Mouse (Mus musculus): ENCODE measurements around the gene Nip7. TPM values are rescaled to one million over a fixed set of nuclear protein-coding genes. Genes with fewer than 3 reads are reported as not detected.
"Not testable (repeated sequence)": the region's sequence is repeated elsewhere in the genome, so short reads cannot be mapped to it uniquely, and the experiment has no call there.

The Nip7 gene
- polyA plus RNA-seq, 1 experiment from 2014 or later: 37.4 TPM

- H3K9me3 ChIP-seq (replicated peaks); H3K4me1 ChIP-seq (replicated peaks); ATAC-seq (ENCODE audit: insufficient read depth); H3K9ac ChIP-seq; H3K4me3 ChIP-seq (replicated peaks); H3K27me3 ChIP-seq; H3K36me3 ChIP-seq (replicated peaks); H3K4me2 ChIP-seq; H3K27ac ChIP-seq (replicated peaks): not testable (repeated sequence)
- WGBS (ENCODE audit: insufficient replicate concordance): 81% methylated on average over 5 of the region's 5 CpGs
Observed at GRCm38 (mm10) chr8:107108089-107108488, 51.4 kb downstream of the Nip7 start.

- H3K9me3 ChIP-seq (replicated peaks): no peaks in the 10 kb centered on the region
- ATAC-seq (ENCODE audit: insufficient read depth): no peak
- H3K36me3 ChIP-seq (replicated peaks): no peaks in the 10 kb centered on the region
- no peak overlapping the region for H3K4me3 ChIP-seq (replicated peaks)
- no peaks in the 10 kb centered on the region for H3K4me1 ChIP-seq (replicated peaks)
- 70% methylated on average over 23 of the region's 23 CpGs for WGBS (ENCODE audit: insufficient replicate concordance)
- no peak overlapping the region for H3K27ac ChIP-seq (replicated peaks)
- no peaks in the 10 kb centered on the region for H3K27me3 ChIP-seq
- peak overlapping the region; percentile 13 for H3K4me2 ChIP-seq
- H3K9ac ChIP-seq: no peak overlapping the region
Observed at GRCm38 (mm10) chr8:107108978-107109720, 52.5 kb downstream of the Nip7 start.

DNA sequence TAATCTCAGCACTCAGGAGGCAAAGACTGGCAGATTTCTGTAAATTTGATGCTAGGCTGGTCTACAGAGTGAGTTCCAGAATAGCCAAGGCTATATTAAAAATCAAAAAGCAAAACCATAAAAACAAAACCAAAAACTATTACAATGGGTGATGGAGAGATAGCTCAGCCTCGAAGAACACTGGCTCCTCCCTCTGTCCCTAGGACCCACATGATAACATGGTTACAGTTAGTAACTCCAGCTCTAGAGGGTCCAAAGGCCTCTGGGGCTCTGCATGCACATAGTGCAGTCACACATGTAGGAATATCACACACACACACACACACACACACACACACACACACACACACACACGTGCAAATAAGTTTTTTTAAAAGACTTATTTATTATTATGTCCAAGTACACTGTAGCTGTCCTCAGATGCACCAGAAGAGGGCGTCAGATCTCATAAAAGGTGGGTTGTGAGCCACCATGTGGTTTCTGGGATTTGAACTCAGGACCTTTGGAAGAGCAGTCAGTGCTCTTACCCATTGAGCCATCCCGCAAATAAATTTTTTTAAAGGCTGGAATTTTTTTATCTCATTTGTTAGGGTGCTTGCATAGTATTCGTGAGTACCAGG, 53.2 kb downstream of the Nip7 start:
- Histone ChIP-seq H3K27ac (replicated peaks) (no peak overlapping the region), H3K9me3 (replicated peaks) (no peaks in the 10 kb centered on the region), H3K9ac (no peak overlapping the region), H3K4me3 (replicated peaks) (no peak overlapping the region), H3K4me2 (no peak overlapping the region), H3K36me3 (replicated peaks) (no peaks in the 10 kb centered on the region), H3K4me1 (replicated peaks) (peaks cover 6% of the 10 kb centered on the region), H3K27me3 (no peaks in the 10 kb centered on the region)
- ATAC-seq (ENCODE audit: insufficient read depth): no peak
- 54% methylated on average over 5 of the region's 5 CpGs for WGBS (ENCODE audit: insufficient replicate concordance)

Small RNA genes within 50 kb of the gene (microRNA-seq; reads per million reads assigned to microRNA genes)
- gene Mir7075: 1.5 reads per million

Other genes starting within 250 kb of the Nip7 start
- gene Has3, start 186.6 kb upstream of the Nip7 start, polyA plus RNA-seq (2015; fragmentation: Nextera tagmentation; extraction: Ambion mirVana): 0.01 and 0.03 TPM in 2 replicates
- gene Utp4, start 163.2 kb upstream of the Nip7 start, polyA plus RNA-seq (2015; fragmentation: Nextera tagmentation; extraction: Ambion mirVana): 31.8 and 33.3 TPM in 2 replicates
- 1.3 and 1.6 TPM in 2 replicates for gene Sntb2, start 121.1 kb upstream of the Nip7 start, polyA plus RNA-seq (2015; fragmentation: Nextera tagmentation; extraction: Ambion mirVana)
- gene Vps4a, start 25.7 kb upstream of the Nip7 start, polyA plus RNA-seq (2015; fragmentation: Nextera tagmentation; extraction: Ambion mirVana): 20.1 and 23.7 TPM in 2 replicates
- 16.5 and 19.2 TPM in 2 replicates for gene Pdf, start 8.3 kb upstream of the Nip7 start, polyA plus RNA-seq (2015; fragmentation: Nextera tagmentation; extraction: Ambion mirVana)
- 17.9 and 19.8 TPM in 2 replicates for gene Cog8, start 188 bp upstream of the Nip7 start, polyA plus RNA-seq (2015; fragmentation: Nextera tagmentation; extraction: Ambion mirVana)
- 4.1 and 5.2 TPM in 2 replicates for gene Tmed6, start 8.8 kb downstream of the Nip7 start, polyA plus RNA-seq (2015; fragmentation: Nextera tagmentation; extraction: Ambion mirVana)
- 6.4 and 6.8 TPM in 2 replicates for gene Terf2, start 39.7 kb downstream of the Nip7 start, polyA plus RNA-seq (2015; fragmentation: Nextera tagmentation; extraction: Ambion mirVana)
- 23.8 and 24.5 TPM in 2 replicates for gene Cyb5b, start 93.8 kb downstream of the Nip7 start, polyA plus RNA-seq (2015; fragmentation: Nextera tagmentation; extraction: Ambion mirVana)
- gene Nfat5, start 236.6 kb downstream of the Nip7 start, polyA plus RNA-seq (2015; fragmentation: Nextera tagmentation; extraction: Ambion mirVana): 1.3 and 1.6 TPM in 2 replicates